Mouse (Mus musculus) gastrocnemius, postnatal 36 days (tissue): ENCODE results near the gene Camsap2. TPM values are rescaled to one million over a fixed set of nuclear protein-coding genes. Genes with fewer than 3 reads are reported as not detected.

Source experiments
- DNase-seq, 2 experiments: peaks; one replicate each; pipeline ENCODE4 v3.0.0; 2022
- intact Hi-C: fragments of 180-260 bp; cut with DNase I; formaldehyde crosslinking; loops from one replicate; pipeline ENCODE4 v1.15.1; 2025
- total RNA-seq, 2 experiments: library from RNA; stranded (reverse); gene quantifications; 2 replicates each; pipeline ENCODE4 v1.2.3; 2021

Gene Camsap2
- total RNA-seq, 2 experiments from 2014 or later = 9.1 to 10.6 TPM

DNA sequence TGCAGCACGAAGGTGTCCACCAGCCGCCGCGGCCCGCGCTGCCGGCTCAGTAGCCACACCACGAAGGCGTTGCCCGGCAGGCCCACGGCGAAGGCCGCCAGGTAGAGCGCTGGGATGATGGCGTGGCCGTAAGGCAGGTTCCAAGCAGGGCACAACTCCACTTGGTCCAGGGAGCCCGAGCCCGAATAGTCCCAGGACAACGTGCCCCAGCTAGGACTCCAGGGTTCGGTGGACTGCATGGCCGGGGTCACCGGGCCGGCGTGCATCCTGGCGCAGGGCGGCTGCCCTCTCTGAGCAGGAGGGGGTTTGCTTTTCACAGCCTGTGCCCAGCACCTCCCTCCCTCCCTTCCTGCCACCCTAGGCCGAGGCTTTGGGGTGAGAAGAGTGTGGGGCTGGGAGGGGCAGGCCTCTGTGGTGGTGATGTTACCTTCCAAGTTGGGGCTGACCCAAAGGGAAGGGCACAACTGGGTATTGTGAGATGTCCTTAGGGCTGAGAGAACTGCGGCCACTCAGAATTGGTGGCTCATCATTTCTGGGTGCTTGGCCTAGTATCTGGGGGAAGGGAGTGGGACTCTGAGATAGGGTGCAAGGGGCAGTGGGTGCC, 85.2 kb downstream of the Camsap2 start, which contains the start of gene Gpr25:
Gene Gpr25 (minus strand): TSS at position 239 of the 604 bp plus-strand sequence.
- DNase-seq = no peak
- intact Hi-C loops = no loop called here

- DNase-seq = peak; percentile 42 to 51
- intact Hi-C loops = no loop called here
Observed at GRCm38 (mm10) chr1:136259893-136260634, 85.8 kb downstream of the Camsap2 start.

GRCm38 (mm10) chr1:136259543-136259892, 86.4 kb downstream of the Camsap2 start:
- no peak for DNase-seq
- intact Hi-C loops = no loop called here

- DNase-seq = no peak
- intact Hi-C loops = no loop called here
Observed at GRCm38 (mm10) chr1:136258495-136258894, 87.4 kb downstream of the Camsap2 start.

GRCm38 (mm10) chr1:136255657-136256056, 90.2 kb downstream of the Camsap2 start:
- intact Hi-C loops = no loop called here
- DNase-seq = no peak

DNA sequence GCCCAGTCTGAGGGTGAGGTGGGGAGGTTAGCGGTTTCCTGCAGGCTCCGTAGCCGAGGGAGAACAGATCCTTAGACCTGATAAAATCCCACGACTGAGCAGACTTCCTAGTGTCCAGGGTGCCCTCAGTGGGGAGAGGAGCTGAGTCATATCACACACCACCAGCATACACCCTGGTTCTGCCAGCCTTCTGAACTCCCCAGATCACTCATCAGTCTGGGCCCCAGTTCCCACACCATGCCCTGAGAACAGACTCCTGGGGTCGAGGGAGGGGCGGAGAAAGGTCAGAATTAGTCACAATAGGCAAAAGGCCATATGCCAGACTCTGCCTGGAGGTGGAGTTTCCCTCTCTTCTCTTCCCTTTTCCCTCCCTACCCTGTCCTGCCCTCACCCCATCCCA, 90.7 kb downstream of the Camsap2 start:
- intact Hi-C loops = no loop called here
- DNase-seq = no peak

DNA sequence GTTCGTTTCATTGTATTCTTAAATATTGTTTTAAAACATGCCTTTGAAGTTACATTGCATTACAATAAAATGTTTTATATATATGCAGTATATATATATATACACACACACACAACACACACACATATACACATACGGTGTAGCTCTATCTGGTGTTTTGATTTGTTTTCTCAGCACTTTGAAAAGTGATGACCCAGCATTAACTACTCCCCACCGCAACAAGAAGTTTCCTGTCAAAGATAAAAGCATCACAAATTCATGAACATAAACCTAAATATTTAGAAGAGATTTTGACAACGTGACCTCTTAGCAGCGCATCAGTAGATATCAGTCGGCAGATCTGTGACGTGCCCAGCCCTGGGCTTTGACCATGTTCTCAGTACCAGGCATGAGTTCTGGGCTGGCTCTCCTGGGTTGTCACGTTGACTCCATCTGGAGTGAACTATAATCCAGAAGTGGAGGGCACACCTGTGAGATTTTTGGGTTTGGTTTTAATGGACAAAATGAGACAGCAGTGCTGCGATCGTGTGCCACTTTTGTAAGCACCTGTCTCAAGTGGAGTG, 91.3 kb downstream of the Camsap2 start:
- intact Hi-C loops = no loop called here

DNA sequence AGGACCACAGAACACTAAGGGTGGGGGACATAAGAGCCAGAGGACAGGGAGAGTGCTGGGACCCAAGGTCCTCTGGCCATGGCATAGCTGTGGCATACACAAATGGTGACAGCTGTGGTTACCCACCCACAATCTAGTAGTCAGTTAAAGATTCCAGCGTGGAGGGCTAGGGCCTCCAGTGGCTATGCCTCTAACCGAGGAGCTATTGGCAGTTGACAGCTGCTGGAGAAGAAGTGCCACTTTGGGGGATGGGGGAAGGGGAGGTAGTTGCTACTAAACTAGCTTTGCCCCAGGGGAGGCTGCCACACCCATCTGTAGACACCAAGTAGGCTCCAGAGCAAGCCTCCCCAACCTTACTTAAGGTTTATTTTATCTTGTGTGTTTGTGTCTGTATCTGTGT, 92.4 kb downstream of the Camsap2 start:
- intact Hi-C loops = no loop called here
- no peak for DNase-seq

More for the DNA sequence above, 91.3 kb downstream of the Camsap2 start:
- DNase-seq = no peak

GRCm38 (mm10) chr1:136249662-136250061, 96.2 kb downstream of the Camsap2 start:
- intact Hi-C loops = no loop called here
- no peak for DNase-seq

DNA sequence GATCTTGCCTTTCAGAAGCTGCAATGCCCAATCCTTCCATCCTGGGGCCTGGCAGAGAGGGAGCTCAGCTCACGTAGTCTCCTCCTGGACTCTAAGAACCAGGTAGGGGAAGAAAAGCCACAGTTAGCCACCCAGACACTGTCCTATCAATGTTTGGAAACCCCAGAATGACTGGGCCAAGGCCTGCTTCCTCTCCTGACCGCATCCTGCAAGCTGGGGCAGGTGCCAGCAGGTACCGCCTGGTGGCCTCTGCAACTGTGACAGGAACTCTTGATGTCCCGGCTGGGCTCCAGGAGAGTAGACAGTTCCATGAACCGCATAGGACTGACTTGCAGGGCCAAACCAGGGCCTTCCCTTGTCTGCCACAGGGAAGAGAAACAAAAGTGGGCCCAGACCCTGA, 98.5 kb downstream of the Camsap2 start:
- no peak for DNase-seq
- intact Hi-C loops = no loop called here

GRCm38 (mm10) chr1:136244469-136244868, 101.4 kb downstream of the Camsap2 start:
- intact Hi-C loops = no loop called here
- no peak for DNase-seq

DNA sequence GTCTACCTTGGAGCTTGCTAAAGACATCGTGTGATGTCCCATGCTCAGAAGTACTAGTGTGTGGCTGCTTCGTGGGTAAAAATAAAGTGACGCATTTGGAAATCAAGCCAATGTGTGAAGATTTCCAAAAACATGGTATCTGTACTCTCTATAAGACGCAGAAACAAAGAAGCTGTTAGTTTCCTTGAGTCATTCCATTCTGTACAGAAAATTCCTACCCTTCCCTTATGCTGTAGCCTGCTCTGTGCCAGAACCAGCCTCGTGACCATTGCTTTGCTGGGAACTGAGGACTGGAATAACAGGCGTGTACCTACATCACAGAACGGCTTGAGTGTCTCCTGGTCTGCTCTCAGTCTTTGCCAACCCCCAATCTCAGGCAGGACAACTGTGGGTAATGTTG, 104.1 kb downstream of the Camsap2 start:
- intact Hi-C loops = no loop called here
- DNase-seq = no peak

- DNase-seq = no peak
- intact Hi-C loops = no loop called here
Observed at GRCm38 (mm10) chr1:136238495-136238894, 107.4 kb downstream of the Camsap2 start.

DNA sequence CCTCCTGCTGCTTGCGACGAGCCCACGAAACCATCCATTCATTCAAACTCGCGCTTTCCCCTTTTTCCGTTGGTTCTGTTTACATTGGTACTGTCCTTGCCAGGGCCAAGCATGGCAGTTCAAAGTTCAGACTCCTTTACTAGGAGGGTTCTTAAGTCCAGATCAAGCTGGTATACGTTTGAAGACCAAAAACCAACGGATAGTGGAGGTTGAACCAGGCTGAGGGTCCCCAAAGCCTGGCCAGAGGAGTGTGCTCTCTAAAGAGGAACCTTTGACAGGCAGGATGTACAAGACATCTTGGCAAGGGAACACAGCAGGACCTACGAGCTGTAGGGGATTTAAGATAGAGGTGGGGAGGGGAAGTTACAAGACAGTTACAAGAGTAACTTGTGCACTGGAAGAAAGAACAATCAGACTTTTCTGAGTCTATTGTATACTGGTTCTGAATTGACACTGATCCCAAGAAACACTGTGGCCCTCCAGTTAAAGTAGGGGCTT, 111.3 kb downstream of the Camsap2 start:
- intact Hi-C loops = no loop called here
- no peak for DNase-seq

DNA sequence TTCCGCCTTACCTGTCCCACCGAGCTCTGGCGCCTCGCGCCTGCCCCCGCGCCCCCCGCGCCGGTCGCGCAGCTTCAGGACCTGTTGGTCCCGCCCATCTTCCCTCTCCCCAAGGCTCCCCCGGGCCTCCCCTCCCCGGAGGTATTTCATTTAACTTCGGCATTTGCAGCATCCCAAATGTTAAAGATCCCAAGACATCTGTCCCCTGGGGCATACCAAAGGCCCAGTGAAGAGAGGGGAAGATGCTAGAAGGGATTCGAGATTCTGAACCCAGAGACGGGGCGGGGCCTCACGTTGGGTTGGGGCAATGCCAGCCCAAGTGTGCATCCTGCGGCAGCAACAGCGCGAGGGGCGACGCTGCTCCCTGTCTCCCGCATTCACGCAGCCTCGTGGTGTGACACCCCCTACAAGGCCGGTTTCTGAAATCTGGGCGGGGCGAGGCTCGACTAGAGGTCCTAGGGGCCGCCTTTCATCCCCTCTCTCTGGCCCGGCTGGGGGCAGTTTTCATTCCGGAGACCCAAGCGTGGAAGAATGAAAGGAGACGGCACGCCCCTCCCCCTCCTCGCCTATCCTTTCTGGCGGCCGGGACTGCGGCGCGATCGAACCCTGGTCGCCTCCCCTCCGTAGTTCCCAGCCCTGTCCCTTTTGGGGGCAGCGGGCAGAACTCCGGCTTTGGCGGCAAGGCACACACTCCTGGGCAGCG, 111.9 kb downstream of the Camsap2 start, which contains the start of gene Inava:
Gene Inava (minus strand): TSS at position 373 of the 703 bp plus-strand sequence.
- intact Hi-C loops = no loop called here
- DNase-seq = no peak

DNA sequence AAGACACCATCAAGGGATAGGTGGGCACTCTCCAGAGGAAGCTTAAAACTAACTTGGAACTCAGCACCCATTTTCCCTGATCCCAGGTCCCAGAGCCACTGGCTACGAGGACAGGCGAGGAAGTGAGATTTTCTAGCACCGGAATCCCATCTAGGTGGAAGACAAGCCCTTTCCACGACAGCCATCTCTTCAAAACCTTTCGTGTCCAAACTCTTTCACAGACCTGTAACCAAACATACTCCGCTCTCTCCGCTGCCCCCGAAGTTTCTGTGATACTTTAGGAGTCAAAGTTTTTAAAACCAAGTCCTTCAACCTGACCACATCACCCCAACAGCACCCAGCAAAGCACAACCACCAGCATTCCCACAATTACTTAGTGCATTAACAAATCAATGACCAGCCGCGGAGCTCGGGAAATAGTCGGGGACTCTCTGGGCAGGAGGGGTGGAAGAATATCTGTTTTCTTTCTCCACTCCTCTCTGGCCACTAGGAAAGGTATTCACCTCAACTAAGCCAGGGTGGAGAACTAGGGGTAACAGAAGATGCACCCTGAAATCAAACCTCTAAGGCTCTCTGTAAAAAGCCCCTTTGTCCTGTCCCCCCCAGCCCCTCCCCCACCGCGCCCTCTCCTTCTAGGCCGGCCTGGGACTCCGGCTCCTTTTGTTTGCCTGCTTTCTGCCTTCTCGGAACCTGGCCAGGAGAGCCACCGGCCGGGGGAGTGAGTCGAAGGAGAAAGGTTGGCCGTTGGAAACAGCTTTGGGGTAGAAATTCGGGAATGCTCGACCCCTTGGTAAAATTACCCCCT, 112.7 kb downstream of the Camsap2 start:
- no peak for DNase-seq
- intact Hi-C loops = no loop called here

DNA sequence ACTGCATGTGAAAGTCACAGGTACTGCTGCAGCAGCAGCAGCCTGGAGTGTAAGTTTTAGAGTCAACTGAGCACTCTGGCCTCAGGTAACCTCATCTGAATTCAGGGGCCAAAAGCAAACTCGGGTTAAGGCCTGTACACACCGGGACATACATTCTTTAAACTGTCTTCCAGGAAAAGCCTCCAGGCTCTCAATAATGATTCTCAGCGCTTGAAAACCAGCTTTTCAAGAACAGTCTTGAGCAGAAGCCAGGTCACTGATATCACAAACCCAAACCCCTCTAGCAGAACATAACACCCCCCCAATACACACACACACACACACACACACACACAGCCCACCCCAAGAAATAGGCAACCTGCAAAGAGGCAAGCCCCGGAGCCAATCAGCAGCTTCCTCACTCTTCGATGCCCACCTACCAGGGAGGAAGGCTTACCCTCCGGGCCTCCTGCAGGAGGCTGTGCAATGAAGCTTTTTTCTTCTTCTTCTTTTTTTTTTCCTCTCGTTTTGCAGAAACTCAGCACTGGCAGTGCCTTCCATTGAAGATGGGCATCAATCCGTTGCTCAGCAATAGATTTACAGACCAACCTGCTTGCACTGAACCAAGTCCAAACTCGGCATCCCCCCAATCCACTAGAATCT, 113.5 kb downstream of the Camsap2 start:
- DNase-seq = no peak
- intact Hi-C loops = no loop called here

DNA sequence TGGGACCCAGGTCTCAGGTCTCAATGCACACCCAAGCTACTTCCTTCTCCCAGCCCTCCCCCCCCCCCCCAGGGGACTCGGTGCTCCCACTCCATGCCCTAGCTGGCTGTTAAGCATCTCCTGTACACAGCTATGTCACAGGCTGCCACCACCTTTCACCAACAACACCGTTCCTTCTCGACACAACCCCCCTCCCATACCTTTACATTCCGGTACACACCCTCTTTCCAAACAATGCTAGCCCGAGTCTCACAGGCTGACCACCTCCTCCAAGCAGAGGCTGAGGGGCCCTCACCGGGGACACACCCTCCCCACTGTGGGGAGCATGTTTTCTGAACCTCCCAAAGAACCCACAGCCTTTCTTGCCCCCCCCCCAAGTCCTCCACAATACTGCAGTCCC, 114.3 kb downstream of the Camsap2 start:
- intact Hi-C loops = no loop called here
- DNase-seq = no peak

DNA sequence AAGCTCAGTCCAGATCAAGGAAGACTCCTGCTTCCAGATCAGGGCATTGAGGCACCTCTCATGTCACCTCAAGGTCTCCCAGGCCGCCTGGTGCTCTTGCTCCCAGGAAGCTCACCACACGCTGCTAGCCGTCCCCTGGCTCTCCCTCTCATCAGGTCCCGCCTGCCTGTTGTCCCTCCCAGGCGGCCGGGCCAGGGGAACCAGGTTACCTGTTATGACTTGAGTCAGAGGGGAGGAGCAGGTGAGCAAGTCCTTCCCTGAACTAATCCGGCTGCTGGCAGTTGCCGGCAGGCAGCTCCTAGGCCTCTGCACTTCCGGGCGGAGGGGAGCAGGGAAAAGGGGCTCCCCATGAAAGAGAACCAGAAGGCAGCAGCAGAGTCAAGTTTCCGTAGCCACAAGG, 115.7 kb downstream of the Camsap2 start:
- intact Hi-C loops = no loop called here
- DNase-seq = no peak

DNA sequence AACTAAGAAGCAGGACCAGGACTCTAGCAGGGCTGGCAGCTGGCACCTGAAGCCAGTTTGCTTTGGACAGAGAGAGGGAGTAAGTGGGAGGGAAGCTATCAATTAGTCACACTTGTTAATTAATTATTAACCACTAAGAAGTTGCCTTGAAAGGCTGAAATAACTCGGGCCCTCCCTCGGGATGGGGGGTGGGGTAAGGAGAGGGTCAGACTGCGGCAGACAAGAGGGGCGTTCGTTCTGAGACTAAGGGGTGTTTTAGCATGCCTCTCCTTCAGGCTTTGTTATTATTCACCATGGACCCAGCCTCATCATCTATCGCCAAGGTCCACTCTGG, 116.9 kb downstream of the Camsap2 start:
- intact Hi-C loops = no loop called here
- DNase-seq = no peak
